Mouse (Mus musculus) lung, embryonic 16.5 days (tissue): Measurements from ENCODE around the gene Wdr18. TPM values are rescaled to one million over a fixed set of nuclear protein-coding genes. Genes with fewer than 3 reads are reported as not detected.
A peak's percentile ranks its signal among the peaks of the same experiment; 100 is the strongest.

ENCODE experiments used
- ATAC-seq: fragments of 200-750 bp; cut with Nextera tagmentation; 2 replicates; pipeline ENCODE4 v1.8.0; 2017; ENCODE audit warnings: low read depth, mild to moderate bottlenecking, moderate library complexity
- H3K27ac ChIP-seq: fragments of 300-500 bp; sonication (generic); 2 replicates; pipeline ENCODE4 v1.5.1; 2014; ENCODE audit warnings: mild to moderate bottlenecking, control low read depth, low read length
- H3K27me3 ChIP-seq: fragments of 300-500 bp; sonication (generic); 2 replicates; pipeline ENCODE4 v1.6.1; 2014; ENCODE audit warnings: low read depth, low read length, mixed read lengths; ENCODE audit not compliant: control insufficient read depth, insufficient read depth
- H3K36me3 ChIP-seq: fragments of 300-500 bp; sonication (generic); 2 replicates; pipeline ENCODE4 v1.6.1; 2014; ENCODE audit warnings: low read length; ENCODE audit not compliant: control insufficient read depth, insufficient read depth
- H3K4me1 ChIP-seq: fragments of 300-500 bp; sonication (generic); replicated peaks from 2 replicates; pipeline ENCODE4 v1.6.1; 2014; ENCODE audit warnings: low read length, mixed read lengths; ENCODE audit not compliant: control insufficient read depth, insufficient read depth
- H3K4me2 ChIP-seq: fragments of 300-500 bp; sonication (generic); 2 replicates; pipeline ENCODE4 v1.6.1; 2014; ENCODE audit warnings: low read depth, low read length, control low read depth
- H3K4me3 ChIP-seq: fragments of 300-500 bp; sonication (generic); 2 replicates; pipeline ENCODE4 v1.5.1; 2014; ENCODE audit warnings: mild to moderate bottlenecking, low read length, control low read depth
- H3K9ac ChIP-seq: fragments of 300-500 bp; sonication (generic); 2 replicates; pipeline ENCODE4 v1.6.1; 2014; ENCODE audit warnings: low read length, control low read depth
- H3K9me3 ChIP-seq: fragments of 300-500 bp; sonication (generic); 2 replicates; pipeline ENCODE4 v1.6.1; 2016; ENCODE audit warnings: low read length; ENCODE audit not compliant: control insufficient read depth
- WGBS: fragments of 180-500 bp; shearing (Covaris S2); extraction: QIAGEN DNeasy Blood & Tissue Kit; methylation state at CpG from one replicate; pipeline ENCODE4 v1.1.7; 2014; 5-methylcytosine and 5-hydroxymethylcytosine counted together
- polyA plus RNA-seq: library from polyadenylated mRNA; unstranded; fragments of >200 nt; fragmentation: Nextera tagmentation; extraction: Ambion mirVana; gene quantifications from 2 replicates; pipeline ENCODE4 v1.2.1, GENCODE M21; 2015

Wdr18 gene
- polyA plus RNA-seq, 1 experiment from 2014 or later = 83.0 TPM

GRCm38 (mm10) chr10:79942988-79943387, 17.0 kb upstream of the Wdr18 start:
- Histone ChIP-seq H3K27ac (no peak overlapping the region), H3K36me3 (peaks cover 5% of the 10 kb centered on the region; the same call in 1 of the 2 replicates)
- 72% methylated on average over 1 of the region's 1 CpGs for WGBS

GRCm38 (mm10) chr10:79943471-79943901, 16.5 kb upstream of the Wdr18 start:
- Histone ChIP-seq H3K27me3 (no peaks in the 10 kb centered on the region), H3K4me2 (no peak overlapping the region), H3K36me3 (peaks cover 5% of the 10 kb centered on the region; the same call in 1 of the 2 replicates), H3K4me3 (no peak overlapping the region), H3K9me3 (no peaks in the 10 kb centered on the region), H3K4me1 (peaks cover 33% of the 10 kb centered on the region), H3K27ac (peak overlapping the region; percentile 26), H3K9ac (no peak overlapping the region)
- 66% methylated on average over 9 of the region's 9 CpGs for WGBS
- ATAC-seq = no peak

More at GRCm38 (mm10) chr10:79942988-79943387, 17.0 kb upstream of the Wdr18 start:
- Histone ChIP-seq H3K9ac (no peak overlapping the region), H3K9me3 (no peaks in the 10 kb centered on the region), H3K4me3 (no peak overlapping the region), H3K4me1 (peaks cover 37% of the 10 kb centered on the region), H3K27me3 (no peaks in the 10 kb centered on the region), H3K4me2 (no peak overlapping the region)
- ATAC-seq = no peak

- Histone ChIP-seq H3K4me3 (no peak overlapping the region), H3K27ac (peak overlapping the region; percentile 93), H3K4me1 (peaks cover 31% of the 10 kb centered on the region), H3K27me3 (no peaks in the 10 kb centered on the region), H3K9me3 (no peaks in the 10 kb centered on the region), H3K9ac (peak overlapping the region; percentile 56), H3K36me3 (peaks cover 11% of the 10 kb centered on the region; the same call in 1 of the 2 replicates), H3K4me2 (peak overlapping the region; percentile 27; the same call in 1 of the 2 replicates)
- WGBS = 28% methylated on average over 16 of the region's 16 CpGs
- ATAC-seq = peak; percentile 83
Measured at GRCm38 (mm10) chr10:79945507-79946234, 14.3 kb upstream of the Wdr18 start.

GRCm38 (mm10) chr10:79946752-79947322, 13.1 kb upstream of the Wdr18 start:
- Histone ChIP-seq H3K4me2 (no peak overlapping the region; the same call in 1 of the 2 replicates), H3K9me3 (no peaks in the 10 kb centered on the region), H3K27ac (peak overlapping the region; percentile 93; the same call in 1 of the 2 replicates), H3K9ac (peak overlapping the region; percentile 34; the same call in 1 of the 2 replicates), H3K36me3 (peaks cover 20% of the 10 kb centered on the region), H3K27me3 (no peaks in the 10 kb centered on the region), H3K4me3 (no peak overlapping the region), H3K4me1 (peaks cover 31% of the 10 kb centered on the region)
- ATAC-seq = peak; percentile 24; the same call in 1 of the 2 replicates
- WGBS = 31% methylated on average over 7 of the region's 7 CpGs

- WGBS = 60% methylated on average over 6 of the region's 6 CpGs
- Histone ChIP-seq H3K27ac (no peak overlapping the region), H3K9ac (no peak overlapping the region), H3K27me3 (no peaks in the 10 kb centered on the region), H3K9me3 (no peaks in the 10 kb centered on the region), H3K4me3 (no peak overlapping the region), H3K4me1 (peaks cover 31% of the 10 kb centered on the region), H3K4me2 (no peak overlapping the region), H3K36me3 (peaks cover 18% of the 10 kb centered on the region)
- ATAC-seq = no peak
Measured at GRCm38 (mm10) chr10:79947502-79947901, 12.4 kb upstream of the Wdr18 start.

GRCm38 (mm10) chr10:79949873-79950272, 10.1 kb upstream of the Wdr18 start:
- 84% methylated on average over 4 of the region's 4 CpGs for WGBS
- no peak for ATAC-seq
- Histone ChIP-seq H3K4me3 (no peak overlapping the region), H3K36me3 (peaks cover 18% of the 10 kb centered on the region), H3K27ac (no peak overlapping the region), H3K4me2 (no peak overlapping the region), H3K9ac (no peak overlapping the region), H3K9me3 (no peaks in the 10 kb centered on the region), H3K27me3 (no peaks in the 10 kb centered on the region), H3K4me1 (peaks cover 21% of the 10 kb centered on the region)

- Histone ChIP-seq H3K4me2 (no peak overlapping the region), H3K27ac (no peak overlapping the region), H3K9me3 (no peaks in the 10 kb centered on the region), H3K4me3 (no peak overlapping the region), H3K9ac (no peak overlapping the region), H3K27me3 (no peaks in the 10 kb centered on the region), H3K36me3 (peaks cover 18% of the 10 kb centered on the region), H3K4me1 (peaks cover 14% of the 10 kb centered on the region)
- WGBS = 80% methylated on average over 18 of the region's 18 CpGs
- no peak for ATAC-seq
Measured at GRCm38 (mm10) chr10:79950661-79951060, 9.3 kb upstream of the Wdr18 start.

- 78% methylated on average over 6 of the region's 6 CpGs for WGBS
- no peak overlapping the region for H3K4me2 ChIP-seq
- H3K4me3 ChIP-seq = no peak overlapping the region
- peaks cover 6% of the 10 kb centered on the region for H3K4me1 ChIP-seq
- H3K27me3 ChIP-seq = no peaks in the 10 kb centered on the region
- ATAC-seq = peak; percentile 29; the same call in 1 of the 2 replicates
- H3K36me3 ChIP-seq = peaks cover 18% of the 10 kb centered on the region
- no peaks in the 10 kb centered on the region for H3K9me3 ChIP-seq
- H3K27ac ChIP-seq = no peak overlapping the region
- H3K9ac ChIP-seq = no peak overlapping the region
Measured at GRCm38 (mm10) chr10:79953946-79954345, 6.0 kb upstream of the Wdr18 start.

- no peak overlapping the region for H3K9ac ChIP-seq
- no peak overlapping the region for H3K27ac ChIP-seq
- 61% methylated on average over 9 of the region's 9 CpGs for WGBS
- H3K9me3 ChIP-seq = no peaks in the 10 kb centered on the region
- no peak overlapping the region for H3K4me3 ChIP-seq
- H3K4me1 ChIP-seq = peaks cover 8% of the 10 kb centered on the region
- H3K36me3 ChIP-seq = peaks cover 11% of the 10 kb centered on the region
- H3K27me3 ChIP-seq = no peaks in the 10 kb centered on the region
- no peak for ATAC-seq
- no peak overlapping the region for H3K4me2 ChIP-seq
Measured at GRCm38 (mm10) chr10:79955691-79956090, 4.3 kb upstream of the Wdr18 start.
